Mouse (Mus musculus) 3T3-L1 (cell line): Measurements from ENCODE around the gene Ccdc188.

Source experiments
- DNase-seq: peaks from one replicate; pipeline ENCODE4 v3.0.0-alpha.2; 2015; ENCODE audit warnings: low read depth, low spot score

The Ccdc188 gene

GRCm38 (mm10) chr16:18234671-18235388, 17.2 kb downstream of the Ccdc188 start, which contains the start of gene Zdhhc8:
Zdhhc8 (minus strand) TSS chr16:18235136.
- DNase-seq: peak; percentile 65

GRCm38 (mm10) chr16:18235389-18236065, 17.8 kb downstream of the Ccdc188 start:
- peak; percentile 68 for DNase-seq

DNA sequence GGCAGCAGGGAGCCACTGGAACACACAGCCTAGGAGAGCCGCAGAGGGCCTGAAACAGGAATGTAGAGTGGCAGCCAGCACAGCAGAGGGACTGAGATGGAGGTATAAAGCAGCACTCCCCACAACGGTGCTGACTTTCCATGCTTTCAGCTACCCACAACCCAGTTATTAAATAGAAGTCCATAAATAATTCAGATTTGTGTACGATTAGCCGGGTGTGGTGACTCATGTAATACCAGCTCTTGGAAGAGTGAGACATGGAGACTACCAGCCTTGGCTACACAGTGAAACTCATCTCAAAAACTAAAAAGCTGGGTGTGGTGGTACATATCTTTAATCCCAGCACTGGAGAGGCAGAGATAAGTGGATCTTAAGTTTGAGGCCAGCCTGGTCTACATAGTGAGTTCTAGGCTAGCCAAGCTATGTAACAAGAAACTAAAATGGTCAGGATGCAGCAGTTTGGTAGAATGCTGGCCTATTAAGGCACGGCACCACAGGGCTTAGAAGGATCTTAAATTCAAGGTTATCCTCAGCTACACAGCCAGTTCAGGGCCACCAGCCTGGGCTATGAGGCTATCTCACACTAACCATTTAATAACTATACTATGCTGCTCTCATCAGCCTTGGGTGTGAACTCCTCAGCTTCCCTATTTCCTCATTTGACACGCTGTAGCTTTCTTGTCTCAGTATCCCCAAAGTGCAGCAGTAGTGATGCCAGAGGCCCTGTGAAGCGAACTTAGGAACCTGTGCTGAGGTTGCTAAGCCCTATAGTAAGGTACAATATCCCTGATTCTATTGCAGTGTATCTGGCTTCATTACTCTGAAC, 19.2 kb downstream of the Ccdc188 start:
- peak; percentile 59 for DNase-seq

GRCm38 (mm10) chr16:18241581-18241980, 23.9 kb downstream of the Ccdc188 start:
- no peak for DNase-seq

DNA sequence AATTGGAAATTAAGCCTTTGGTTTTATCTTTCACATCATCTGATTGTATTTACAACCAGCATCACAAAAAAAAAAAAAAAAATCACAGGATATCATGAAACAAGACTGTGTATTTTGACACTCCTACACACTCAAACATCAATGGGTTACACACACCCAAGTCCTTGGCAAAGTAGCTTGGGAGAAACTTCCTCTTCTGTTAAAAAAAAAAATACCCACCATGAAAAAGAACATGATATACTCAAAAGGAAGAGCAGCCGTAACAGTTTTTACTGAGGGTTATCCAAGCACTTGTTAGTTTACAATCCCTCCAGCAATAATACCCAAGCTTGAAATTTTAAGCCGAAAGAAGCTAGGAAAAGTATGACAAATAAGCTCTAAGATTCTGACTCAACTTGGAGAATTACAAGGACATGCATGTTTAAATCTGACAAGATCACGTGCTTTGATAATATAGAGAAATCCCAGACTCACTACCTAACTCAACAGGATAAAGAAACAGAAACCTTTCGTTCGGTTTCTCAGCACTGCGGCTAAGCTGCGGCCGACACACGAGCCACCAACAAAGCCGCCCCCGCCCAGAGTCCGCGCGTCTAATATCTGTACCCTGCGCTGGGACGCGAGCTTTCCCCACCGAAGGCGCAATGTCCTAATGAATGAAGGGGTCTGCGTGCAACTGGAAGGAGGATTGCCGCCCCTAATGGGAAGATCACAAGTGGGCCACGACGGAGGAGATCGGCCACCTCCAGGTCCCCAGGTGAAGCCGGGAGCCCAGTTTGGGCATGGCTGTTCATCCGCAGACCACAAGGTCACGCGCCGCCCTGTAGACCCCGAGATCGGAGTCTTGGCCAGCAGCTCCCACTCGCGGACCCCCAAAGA, 30.1 kb downstream of the Ccdc188 start:
- DNase-seq: peak; percentile 55

GRCm38 (mm10) chr16:18248433-18249363, 31.0 kb downstream of the Ccdc188 start, which contains the start of the genes Trmt2a and Ranbp1:
Trmt2a (plus strand) TSS chr16:18248679.
Ranbp1 (minus strand) TSS chr16:18248732.
- DNase-seq: peak; percentile 100

DNA sequence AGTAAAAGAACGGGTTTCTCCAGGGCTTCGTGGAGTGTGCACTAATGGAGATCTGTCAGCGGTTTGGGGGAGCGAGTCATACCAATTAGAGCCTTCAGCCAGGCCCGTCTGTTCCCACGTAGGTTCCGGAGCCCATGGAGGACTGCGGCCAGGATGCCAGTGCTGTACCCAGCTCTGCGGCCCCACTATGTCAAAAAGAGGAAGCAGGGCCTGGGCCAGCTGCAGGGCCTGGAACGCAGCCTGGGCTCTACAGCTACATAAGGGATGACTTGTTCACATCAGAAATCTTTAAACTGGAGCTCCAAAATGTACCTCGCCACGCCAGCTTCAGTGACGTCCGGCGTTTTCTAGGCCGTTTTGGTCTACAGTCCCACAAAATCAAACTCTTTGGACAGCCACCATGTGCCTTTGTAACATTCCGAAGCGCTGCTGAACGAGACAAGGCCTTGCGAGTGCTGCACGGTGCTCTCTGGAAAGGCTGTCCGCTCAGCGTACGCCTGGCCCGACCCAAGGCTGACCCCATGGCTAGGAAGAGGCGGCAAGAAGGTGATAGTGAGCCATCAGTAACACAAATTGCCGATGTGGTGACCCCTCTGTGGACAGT, 31.8 kb downstream of the Ccdc188 start:
- DNase-seq: peak; percentile 67

- DNase-seq: peak; percentile 35
Observed at GRCm38 (mm10) chr16:18250231-18250630, 32.6 kb downstream of the Ccdc188 start.

GRCm38 (mm10) chr16:18250828-18251790, 33.4 kb downstream of the Ccdc188 start:
- no peak for DNase-seq

DNA sequence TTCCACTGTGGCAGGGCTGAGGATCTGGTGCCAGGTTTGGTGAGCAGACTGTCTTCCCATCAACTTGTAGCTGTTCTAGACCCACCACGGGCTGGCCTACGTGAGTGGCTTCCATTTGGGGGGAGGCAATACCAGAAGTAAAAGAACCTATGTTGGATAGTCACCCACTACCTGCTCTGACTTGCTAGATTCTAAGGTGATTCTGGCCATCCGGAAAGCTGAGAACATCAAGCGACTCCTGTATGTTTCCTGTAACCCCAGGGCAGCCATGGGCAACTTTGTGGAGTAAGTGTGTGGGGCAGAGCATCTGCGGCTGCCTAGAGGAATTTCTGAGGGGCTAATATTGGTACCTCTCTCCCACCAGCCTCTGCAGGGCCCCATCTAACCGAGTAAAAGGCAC, 35.1 kb downstream of the Ccdc188 start:
- no peak for DNase-seq

- no peak for DNase-seq
Observed at GRCm38 (mm10) chr16:18253866-18254265, 36.2 kb downstream of the Ccdc188 start.

DNA sequence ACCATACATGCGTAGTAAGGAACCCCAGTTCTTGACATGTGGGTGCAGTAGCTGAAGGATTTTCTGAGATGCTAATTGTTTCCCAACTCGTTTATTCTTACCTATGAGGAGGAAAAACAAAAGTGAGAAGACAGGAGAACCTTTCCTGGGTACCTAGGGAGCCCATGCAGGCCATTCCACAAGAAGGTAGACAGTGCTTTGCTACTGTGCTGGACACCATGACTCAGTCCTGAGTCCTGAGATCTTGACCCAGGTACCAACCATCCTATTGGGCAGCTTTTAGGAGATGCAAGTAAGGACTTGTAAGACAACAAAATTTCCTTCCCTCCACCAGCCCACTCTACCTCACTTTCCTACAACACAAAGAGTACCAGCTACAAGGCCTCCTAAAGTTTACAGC, 40.5 kb downstream of the Ccdc188 start, which contains the start of gene Gm49776:
Gm49776 (minus strand) TSS at position 101 of the 400 bp plus-strand sequence.
- no peak for DNase-seq

- no peak for DNase-seq
Observed at GRCm38 (mm10) chr16:18265024-18265423, 47.3 kb downstream of the Ccdc188 start.

DNA sequence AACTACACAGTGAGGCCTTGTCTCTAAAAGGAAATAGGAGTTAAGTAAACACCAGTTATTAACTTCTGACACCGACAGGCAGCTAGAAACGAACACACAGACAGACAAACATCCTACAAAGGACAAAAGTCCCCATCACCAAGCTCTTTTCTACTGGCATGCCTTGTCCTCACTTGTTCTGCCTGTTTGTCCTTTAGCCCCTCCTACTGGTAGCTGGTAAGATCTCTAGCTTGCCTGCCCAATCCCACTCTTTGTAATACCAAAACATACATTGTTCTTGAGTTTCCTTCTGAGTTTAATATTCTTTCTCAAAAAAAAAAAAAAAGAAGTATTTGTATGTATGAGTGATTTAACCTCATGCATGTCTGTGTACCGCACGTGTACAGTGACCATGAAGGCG, 50.5 kb downstream of the Ccdc188 start:
- peak; percentile 63 for DNase-seq
